Mouse (Mus musculus): ENCODE measurements around the gene Tnfsf12.
"Not testable (repeated sequence)": the region's sequence is repeated elsewhere in the genome, so short reads cannot be mapped to it uniquely, and the experiment has no call there.

Tnfsf12 gene

DNA sequence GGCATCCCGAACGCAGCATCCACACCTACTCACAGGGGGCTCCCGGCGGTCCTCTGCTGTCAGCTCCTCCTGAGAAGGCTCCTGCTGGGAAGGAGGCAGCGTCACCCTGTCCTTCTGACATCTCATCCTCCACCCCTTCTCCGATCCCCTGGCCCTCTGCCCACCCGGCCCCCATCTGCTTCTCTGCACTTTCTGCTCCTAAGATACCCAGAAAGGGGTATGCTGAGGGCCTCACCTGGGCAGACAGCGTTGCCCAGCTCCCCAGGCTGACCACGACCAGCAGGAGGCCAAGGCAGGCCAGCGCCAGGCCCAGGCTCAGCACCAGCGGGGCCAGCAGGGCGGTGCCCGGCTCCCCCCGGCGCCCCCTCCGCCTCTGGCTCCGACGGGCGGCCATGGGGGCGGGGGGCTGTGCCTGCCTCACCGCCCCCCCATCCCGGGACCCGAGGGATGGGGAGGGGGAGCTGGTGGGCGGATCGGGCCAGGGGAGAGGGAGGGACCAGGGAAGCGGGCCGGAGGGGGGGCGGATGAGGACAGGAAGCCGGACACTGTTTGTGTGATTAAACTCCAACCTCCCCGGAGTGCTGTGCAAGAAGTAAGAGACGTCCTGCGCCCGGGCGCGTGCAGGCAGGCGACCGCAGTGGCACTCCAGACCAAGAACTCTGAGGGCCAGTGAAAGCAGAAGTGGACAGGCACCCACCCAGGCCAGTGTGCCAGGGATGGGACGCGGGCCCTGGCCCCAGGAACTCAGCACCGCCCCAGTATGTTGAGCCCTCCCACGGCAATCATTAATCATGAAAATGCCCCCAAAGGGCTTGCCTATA is at the start of gene Tnfsf12, which contains the start of gene Tnfsfm13:
Gene Tnfsf12, minus strand, starts transcription at position 489 of the 821 bp plus-strand sequence.
Gene Tnfsfm13, minus strand, starts transcription at position 738 of the 821 bp plus-strand sequence.
- DNase-seq (ENCODE audit: low read depth, low spot score), result peak; percentile 68

DNA sequence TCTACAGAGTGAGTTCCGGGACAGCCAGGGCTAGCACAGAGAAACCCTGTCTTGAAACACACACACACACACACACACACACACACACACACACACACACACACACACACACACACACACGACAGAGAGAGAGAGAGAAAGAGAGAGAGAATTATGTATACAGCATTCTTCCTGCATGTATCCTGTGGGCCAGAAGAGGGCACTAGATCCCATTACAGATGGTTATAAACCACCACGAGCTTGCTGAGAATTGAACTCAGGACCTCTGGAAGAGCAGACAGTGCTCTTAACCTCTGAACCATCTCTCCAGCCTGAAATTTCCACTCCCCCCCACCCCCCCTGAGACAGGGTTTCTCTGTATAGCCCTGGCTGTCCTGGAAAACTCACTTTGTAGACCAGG is 35.8 kb upstream of the Tnfsf12 start:
- not testable (repeated sequence) for DNase-seq (ENCODE audit: low read depth, low spot score)

DNA sequence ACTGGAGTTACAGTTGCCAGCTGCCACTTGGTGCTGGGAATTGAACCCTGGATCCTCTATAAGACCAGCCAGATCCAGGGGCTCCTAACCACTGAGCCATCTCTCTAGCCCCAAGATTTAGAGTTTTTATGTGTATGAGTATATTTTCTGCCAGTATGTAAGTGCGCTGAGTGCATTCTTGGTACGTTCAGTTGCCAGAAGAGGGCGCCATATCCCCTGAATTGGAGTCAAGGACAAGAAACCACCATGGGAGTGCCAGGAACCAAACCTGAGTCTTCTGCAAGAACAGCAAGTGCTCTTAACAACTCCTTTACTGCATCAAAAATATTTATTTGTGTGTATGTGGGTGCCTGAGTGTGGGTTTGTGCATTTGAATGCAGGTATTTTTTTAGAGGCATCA is 33.4 kb upstream of the Tnfsf12 start:
- DNase-seq (ENCODE audit: low read depth, low spot score), result peak; percentile 64

DNA sequence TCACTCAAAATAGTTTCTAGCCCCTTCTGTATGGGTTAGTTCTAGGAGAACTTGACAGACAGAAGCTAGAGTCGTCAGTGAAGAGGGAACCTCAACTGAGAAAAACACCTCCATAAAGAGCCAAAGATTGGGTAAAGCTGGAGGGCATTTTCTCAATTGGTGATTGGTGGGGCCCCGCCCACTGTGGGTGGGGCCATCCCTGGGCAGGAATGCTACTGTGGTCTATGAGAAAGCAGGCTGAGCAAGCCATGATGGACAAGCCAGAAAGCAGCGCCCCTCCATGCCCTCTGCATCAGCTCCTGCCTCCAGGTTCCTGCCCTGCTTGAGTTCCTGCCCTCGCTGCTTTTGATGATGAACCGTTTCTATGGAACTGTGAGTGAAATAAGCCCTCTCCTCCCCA is 30.3 kb upstream of the Tnfsf12 start:
- peak; percentile 27 for DNase-seq (ENCODE audit: low read depth, low spot score)

DNA sequence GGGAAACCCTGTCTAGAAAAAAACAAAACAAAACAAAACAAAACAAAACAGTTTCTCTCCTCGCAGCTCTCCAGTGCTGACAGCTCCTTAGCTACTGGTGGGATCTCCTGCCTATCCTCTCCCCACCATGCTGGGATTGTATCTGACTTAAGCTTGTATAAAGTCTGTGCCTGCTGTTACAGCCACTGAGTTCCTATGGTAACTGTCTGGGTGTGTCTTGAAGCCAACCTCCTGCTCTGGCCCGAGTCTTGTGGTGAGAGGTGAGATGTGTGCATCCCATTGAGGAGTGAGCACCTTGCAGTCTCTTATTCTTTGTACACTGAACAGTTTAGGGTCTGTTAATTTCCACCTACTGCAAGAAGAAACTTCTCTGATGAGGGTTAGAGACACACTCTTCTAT is 27.4 kb upstream of the Tnfsf12 start:
- DNase-seq (ENCODE audit: low read depth, low spot score), result no peak

DNA sequence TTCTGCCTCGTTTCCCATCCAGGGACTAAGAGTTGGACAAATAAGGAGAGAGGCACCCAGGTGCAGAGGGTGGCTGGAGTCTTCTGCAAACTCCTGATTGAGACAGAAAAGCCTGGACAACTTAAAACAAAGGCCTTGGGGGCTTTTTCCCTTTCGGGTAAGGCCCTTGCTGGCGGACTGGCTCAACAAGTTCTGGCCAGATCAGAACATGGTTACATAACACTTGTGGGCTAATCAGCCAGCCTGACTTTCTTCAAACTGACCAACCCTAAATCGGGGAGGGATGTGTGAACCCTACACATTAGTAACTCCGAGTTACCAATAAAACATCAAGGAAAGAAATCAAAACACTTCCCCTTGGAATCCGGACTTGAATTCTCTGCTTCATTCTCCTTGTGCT is 25.2 kb upstream of the Tnfsf12 start:
- no peak for DNase-seq (ENCODE audit: low read depth, low spot score)

DNA sequence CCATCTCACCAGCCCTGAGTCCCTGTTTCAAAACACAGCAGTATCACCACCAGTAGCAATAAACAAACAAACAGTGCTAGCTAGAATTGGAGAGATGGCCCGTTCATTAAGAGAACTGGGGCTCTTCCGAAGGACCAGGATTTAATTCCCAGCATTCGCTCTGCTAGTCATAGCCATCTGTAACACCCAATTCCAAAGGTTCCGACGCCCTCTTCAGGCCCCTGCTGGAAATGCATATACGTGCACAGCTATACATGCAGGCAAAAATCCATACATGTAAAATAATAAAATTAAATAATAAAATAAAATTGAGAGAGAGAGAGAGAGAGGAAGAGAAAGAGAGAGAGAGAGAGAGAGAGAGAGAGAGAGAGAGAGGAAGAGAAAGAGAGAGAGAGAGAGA is 23.8 kb upstream of the Tnfsf12 start:
- peak; percentile 15 for DNase-seq (ENCODE audit: low read depth, low spot score)

DNA sequence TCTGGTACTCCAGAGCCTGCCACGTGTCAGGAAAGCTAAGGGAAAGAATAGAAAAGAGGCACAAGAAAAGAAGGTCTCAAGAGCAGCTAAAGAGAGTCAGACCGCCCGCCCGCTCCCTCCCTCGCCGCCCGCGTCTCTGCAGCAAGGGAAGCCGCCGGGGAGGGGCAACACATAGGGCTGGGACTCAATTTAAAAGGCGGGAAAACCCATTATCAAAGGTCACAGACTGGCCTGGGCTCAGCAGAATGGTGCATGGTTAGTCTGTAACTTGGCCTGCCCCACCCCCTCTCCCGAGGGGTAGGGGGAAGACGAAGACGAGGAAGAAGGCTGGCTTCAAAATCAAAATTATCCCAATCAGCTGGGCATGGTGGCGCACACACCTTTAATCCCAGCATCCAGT is 23.0 kb upstream of the Tnfsf12 start:
- no peak for DNase-seq (ENCODE audit: low read depth, low spot score)

DNA sequence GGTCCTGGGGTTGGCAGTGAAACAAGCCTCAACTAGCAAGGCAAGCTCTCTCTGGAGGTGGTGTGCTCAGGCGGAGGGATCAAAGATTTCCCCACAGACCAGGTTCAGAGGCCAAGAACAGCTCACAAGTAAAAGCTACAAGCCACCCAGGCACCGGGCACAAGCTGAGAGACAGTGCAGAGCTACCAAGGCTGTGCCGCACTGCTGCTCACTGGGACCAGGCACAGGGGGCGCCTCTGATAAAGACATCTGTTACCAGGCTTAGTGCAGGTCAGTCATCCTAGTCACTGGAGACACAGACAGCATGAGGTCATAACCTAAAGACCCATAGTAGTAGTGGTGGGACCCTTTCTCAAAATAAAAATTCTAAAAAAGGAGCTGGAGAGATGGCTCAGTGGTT is 21.3 kb upstream of the Tnfsf12 start:
- DNase-seq (ENCODE audit: low read depth, low spot score), result no peak

GRCm38 (mm10) chr11:69715929-69716328 is 20.3 kb upstream of the Tnfsf12 start:
- peak; percentile 93 for DNase-seq (ENCODE audit: low read depth, low spot score)

GRCm38 (mm10) chr11:69715482-69715881 is 19.8 kb upstream of the Tnfsf12 start:
- DNase-seq (ENCODE audit: low read depth, low spot score), result peak; percentile 54

DNA sequence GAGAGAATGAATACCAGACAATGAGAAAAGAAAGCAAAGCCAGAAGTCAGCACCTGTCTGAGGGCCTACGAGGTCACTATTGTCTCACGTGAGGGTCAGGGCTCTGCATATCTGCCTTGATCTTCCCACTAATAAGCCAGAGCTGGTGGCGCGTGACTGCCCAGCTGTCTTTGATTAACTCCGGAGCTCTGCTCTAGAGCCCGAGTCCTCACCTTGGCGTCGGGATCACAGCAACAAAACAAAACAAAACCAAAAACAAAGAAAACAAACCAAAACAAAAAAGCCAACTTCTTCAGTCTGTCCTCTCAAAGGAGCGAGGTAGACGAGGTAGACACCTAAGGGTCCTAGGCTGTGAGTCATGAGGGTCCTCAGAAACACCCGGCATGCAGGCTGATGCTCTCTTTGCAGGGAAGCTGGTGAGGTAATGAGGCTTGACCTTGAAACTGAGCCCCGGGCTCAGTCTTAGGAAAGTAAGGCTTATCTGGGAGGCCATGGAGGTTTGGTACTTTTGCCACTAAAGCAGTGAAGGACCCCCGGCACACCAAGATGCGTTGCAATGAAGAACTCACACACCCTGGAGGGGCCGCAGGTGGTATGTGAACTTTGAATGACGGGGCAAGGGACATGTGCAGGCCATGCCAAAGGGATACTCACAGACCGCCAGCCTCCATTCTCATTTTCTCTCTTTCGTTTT is 19.1 kb upstream of the Tnfsf12 start:
- DNase-seq (ENCODE audit: low read depth, low spot score), result no peak

GRCm38 (mm10) chr11:69712954-69713672 is 17.5 kb upstream of the Tnfsf12 start:
- no peak for DNase-seq (ENCODE audit: low read depth, low spot score)

GRCm38 (mm10) chr11:69711082-69711481 is 15.4 kb upstream of the Tnfsf12 start:
- DNase-seq (ENCODE audit: low read depth, low spot score), result no peak

GRCm38 (mm10) chr11:69710470-69710869 is 14.8 kb upstream of the Tnfsf12 start:
- DNase-seq (ENCODE audit: low read depth, low spot score), result no peak

- DNase-seq (ENCODE audit: low read depth, low spot score), result no peak
These were observed 14.2 kb upstream of the Tnfsf12 start for GRCm38 (mm10) chr11:69709554-69710446.

DNA sequence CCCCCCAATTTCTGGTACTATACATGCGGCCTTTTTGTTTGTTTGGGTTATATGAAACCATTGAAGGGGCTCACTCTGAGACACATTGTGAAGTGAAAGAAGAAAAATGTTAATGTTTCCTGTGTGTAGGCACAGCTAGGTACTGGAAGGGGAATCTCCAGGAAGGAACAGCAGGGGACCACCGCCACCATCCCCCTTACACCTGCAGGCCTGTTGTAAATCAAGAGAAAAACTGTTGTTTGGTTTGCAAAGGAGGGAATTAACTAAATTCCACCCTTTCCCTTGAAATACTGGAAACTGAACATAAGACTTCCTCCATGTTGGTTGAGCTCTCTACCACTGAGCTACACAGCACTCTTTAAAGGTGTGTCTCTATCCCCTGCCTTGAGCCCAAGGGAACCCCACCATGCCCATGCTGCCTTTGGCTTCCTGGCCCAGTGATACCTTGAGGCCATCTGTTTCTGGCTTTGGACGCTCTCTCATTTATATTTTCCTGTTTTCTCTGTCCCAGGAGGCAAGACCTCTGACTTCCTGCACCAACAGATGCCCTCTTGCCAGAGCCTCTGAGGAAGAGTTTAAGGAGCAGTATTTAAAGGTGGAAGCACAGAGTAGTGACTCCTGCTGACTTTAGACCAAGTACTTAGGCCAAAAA is 13.1 kb upstream of the Tnfsf12 start:
- DNase-seq (ENCODE audit: low read depth, low spot score), result no peak

- DNase-seq (ENCODE audit: low read depth, low spot score), result no peak
These were observed 12.3 kb upstream of the Tnfsf12 start for GRCm38 (mm10) chr11:69707873-69708381.

DNA sequence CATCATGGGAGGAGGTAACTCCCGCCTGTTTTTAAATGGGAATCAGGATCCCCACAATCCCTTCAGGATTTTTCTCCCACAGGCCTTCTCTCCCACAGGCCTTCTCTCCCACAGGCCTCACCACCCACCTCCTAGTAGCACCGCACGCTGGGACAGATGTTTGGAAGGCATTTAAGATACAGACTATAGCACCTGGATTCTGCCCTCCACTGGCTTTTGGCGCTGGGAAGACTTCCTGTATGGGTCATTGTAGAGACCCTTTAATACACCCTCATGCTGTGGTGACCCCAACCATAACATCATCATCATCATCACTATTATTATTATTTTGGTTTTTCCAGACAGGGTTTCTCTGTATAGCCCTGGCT is 11.8 kb upstream of the Tnfsf12 start:
- DNase-seq (ENCODE audit: low read depth, low spot score), result no peak

DNA sequence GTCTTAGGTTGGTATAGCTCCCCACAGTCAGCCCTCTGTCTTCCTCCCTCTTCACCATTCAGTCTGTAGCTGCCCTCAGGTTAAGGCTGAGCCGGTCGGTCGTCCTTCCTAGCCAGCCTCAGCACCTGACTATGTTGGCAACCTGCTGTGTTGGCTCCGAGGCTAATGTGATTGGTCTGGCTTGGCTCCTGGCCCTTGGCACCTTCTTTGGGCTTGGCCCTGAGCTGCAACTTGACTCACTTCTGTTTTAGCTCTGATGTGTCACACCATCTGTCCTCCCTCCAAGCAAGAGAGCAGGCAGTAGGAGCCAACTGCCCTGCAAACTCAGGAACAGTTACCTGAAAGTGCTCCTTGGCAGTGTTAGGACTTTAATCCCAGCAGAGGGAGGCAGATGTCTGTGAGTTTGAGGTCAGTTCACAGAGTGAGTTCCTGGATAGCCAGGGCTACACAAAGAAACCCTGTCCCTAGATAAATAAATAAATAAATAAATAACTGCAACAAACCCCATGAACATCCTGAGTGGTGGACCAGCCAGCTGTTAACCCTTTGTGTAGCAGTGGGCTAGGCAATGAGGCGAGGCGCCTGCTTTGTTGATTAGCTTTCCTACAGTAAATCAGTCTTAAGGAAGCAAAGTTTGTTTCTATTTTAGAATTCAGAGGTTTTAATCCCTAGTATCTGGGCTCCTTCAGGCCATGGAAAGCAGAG is 11.3 kb upstream of the Tnfsf12 start:
- peak; percentile 75 for DNase-seq (ENCODE audit: low read depth, low spot score)
